Mouse (Mus musculus) cerebellum, postnatal 10 days (tissue): ENCODE results near the gene Litaf.

Experiments used
- DNase-seq, 2 experiments: peaks; one replicate each; pipeline ENCODE4 v3.0.0; 2021; ENCODE audit warnings: mixed read lengths in 2 of 2

The Litaf gene

DNA sequence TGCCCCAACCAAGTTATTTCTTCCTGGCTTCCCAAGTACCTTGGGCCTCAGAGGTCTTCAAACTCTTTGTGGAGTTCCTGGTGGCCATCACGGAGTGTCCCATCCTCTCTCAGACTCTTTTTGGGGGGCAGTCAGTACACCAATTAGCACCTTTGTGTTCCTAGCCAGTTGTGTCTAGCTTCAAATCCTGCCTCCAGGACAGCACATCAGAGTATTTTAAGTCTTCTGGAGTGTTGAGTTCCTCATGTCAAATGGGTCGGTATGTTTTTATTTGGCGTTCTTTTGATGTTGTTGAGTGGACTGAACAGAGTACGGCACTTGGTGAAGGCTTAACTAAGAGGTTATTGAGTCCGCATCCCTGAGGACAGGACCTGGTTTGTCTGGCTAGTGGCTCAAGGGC is 526 bp downstream of the Litaf start:
- DNase-seq, result no peak

DNA sequence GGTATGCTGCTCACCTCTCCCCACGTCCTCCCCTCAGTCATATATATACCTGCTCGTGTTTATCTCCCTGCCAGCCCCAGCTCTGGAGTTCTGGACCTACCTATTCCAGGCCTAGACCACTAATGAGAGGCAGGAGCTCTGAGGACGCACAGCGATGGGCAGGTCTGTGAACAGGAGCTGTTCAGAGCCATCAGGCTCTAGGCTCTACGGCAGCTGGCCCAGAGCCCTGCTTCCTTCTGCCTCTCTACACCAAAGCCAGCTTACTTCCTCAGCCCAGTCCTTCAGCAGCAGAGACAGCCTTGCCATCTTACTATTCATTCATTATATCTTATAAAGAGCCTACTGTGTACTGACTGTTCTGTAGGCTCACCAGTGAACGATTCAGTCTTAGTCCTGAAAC is 1.2 kb downstream of the Litaf start:
- peak; percentile 57 to 69 for DNase-seq

DNA sequence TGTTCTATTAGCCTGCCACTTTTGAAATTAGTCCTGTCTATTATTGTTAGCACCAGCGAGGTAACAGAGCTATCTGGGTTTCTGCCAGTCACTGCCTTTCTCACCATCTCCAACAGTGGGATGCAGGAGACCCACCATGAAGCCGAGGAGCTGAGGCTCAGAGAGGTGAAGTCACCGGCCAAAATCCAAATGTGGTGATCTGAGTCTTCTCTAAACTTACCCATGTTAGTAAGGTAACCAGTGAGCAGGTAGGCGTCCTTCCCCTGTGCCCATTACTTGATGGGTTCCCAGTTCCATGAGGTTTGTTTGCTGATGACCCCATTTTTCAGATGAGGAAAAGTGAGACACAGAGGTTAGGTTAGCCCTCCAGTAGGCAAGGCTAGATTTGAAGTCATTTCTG is 1.6 kb downstream of the Litaf start:
- DNase-seq, result no peak

DNA sequence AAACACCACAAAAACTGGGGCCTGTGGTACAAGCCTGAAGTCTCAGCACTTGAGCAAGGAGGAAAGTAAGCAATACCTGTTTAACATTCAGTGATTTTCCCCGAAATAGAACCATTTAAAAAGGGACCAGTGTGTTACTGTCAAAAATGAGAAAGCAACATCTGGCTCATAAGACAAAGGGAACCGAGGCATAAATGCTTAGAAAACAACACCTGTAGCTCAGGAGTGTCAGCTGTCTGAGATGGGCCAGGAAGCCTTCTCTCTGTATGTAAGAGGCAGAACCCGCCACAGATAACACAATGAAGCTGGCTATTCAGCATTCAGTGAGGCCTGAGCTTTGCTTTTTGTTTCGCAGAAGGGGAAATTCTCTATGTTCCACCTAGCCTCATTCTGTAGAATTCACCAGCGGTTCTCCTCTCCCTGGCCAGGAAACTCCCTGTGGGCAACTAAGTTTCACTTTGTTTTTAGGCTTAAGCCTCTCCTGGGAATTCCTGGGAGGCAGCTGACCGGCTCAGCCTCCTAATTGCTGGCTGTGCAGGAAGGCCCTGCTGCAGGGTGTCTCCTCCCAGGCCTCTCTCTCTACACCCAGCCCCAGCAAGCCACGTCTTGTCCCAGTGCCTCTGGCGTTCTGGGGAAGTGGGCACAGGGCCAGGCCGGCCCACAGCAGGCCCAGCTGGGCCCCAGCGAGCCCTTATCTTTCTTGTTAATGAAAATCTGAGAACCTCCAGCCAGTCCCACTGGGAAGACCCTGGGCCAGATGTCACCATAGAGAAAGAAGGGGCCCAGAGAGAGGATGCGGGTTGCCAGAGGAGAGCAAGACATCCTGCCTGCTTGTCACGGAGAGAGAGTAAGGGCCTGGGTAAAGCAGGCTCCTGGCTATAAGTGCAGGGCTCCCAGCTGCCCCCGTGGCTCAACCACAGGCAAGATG is 2.9 kb downstream of the Litaf start:
- peak; percentile 82 to 87 for DNase-seq

DNA sequence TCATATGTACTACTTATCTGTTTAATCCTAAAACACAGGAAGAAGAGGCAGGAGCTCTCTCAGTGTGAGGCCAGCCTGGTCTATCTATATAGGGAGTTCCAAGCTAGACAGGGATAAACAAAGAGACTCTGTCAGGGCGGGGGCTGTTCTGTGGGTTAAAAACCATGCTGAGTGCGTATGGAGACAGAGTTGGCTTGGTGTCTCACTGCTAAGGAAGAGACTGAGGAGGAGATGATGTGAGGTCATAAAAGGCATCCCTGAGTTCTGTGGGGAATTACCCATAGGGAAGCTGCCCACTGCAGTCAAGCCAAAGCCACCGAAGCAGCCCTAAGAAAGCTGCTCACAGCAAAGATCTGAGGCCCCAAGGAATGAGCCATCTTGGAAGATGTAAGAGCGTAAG is 5.3 kb downstream of the Litaf start, which contains the start of gene Snn:
Gene Snn, plus strand, starts transcription at position 301 of the 400 bp plus-strand sequence.
- no peak for DNase-seq

DNA sequence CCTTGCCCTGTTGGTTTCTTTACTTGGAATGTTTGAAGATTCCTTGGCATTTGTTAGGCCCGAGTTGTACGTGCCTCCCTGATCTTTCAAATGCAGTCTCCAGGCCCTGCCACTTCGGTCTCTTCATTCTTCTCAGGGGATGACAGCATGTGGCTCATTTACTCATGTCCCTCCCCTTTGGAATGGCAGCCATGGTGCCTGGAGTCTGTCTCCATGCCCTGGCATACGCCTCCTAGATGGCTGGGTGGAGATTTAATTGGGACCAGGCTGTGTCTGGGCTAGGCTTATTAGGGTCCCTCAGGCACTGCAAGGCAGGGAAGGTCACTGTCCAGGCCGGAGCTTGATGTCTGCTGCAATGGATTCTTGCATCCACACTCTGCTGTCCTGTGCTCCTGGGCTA is 10.0 kb downstream of the Litaf start:
- peak; percentile 33 to 54 for DNase-seq

DNA sequence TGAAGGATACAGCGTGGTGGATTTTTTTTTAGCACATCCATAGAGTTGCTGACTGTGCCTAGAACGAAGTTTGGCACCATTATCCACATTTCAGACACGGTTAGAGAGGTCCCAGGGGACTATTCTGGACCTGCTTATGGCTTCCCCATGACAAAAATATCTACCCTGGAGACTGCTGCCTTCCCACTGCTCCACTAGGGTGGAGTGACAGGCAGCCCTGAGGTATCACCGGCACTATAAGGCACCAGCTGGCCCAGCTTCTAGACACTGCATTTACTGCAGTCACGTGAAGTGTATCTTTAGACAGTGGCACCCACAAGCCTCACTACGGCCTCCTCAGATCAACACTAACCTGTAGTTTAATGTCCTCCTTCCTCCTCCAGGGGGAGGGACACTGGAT is 11.1 kb downstream of the Litaf start:
- DNase-seq, result no peak

DNA sequence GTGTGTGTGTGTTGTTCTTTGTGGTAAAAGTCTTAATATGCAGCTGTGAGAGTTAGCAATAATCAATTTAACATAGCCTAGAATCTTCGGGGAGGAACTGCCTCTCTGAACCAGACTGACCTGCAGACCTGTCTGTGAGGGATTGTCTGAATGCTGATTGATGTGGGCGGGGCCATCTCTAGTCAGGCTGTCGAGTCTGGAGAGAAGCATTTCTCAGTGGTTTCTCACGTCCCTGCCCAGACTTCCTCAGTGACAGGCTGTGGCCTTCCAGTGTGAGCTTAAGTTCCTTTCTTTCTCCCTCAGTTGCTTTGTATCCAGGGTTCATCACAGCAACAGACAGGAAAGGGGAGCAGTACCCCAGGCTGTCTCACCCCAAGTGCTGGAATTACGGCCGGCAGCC is 11.5 kb downstream of the Litaf start:
- DNase-seq, result no peak

DNA sequence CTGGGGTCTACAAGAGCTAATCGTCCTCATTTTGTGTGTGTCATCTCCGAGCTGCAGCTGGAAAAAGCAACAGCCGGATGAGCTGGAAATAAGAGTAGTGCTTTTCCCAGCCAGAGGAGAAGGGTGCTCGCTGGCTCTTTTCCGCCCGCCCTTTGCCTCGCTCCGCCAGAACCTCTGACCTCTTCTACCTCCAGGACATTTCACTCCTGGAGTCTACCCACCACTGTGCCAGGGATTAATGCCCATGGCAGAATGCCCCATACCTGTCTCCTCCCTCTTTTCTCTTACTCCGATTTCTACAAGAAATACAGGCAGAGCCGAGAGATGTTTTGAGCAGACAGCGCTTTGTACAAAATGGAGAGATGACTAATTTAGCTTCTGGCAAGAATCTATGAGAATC is 14.8 kb downstream of the Litaf start:
- DNase-seq, result no peak

DNA sequence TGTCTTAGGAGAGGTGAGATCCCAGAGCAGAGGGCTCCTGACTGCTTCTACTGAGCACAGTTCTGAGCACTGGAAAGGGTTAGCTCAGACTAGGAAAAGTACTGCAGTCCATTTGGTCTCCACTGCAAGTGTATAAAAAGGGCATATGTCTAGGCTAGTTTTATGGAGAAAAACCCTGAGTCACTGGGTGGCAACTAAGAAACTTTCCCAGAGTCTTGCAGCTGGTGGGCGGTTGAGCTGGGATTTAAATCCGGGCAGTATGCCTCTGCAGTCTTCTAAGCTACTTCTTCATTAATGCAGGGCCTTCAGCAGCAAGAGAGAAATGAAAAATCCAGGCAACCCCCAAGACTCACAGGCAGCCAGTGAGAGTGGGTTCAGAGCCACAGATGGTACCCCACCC is 15.7 kb downstream of the Litaf start:
- no peak for DNase-seq

DNA sequence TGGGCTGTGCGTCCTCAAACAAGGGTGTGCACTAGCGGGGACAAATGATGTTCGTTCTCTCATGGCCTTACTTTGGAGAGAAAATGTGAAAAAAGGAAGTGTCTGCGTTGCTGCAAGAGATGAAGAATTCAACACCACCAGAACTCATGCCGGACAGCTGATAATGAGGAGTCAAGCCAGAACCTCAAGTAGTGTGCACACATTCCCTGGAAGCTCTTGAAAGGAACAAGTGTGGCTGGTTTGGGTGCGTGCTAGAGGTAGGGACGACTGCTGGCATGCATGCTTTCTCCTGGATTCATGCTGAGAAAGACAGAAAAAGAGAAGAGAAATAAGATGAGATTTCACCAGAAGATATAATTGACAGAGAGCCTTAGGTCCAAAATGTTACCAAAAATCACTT is 18.8 kb downstream of the Litaf start:
- DNase-seq, result no peak

DNA sequence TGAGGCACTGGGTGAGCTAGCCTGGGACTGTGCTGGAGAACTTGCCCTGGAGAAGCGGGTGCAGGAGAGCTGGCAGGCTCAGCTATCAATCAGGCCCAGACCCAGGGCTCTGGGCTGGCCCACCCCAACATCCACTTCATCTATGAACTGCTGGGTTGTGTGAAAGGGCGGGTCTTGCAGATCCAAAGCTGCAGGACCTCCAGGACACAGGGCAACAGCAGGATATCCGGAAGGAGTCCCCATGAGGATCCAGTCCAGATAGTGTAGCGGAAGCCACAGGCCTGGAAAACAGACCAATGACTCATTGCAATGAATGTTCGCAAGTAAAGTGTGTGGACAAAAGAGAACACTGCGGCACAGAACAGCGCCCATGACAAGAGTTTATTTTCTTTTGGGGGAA is 19.5 kb downstream of the Litaf start:
- no peak for DNase-seq

DNA sequence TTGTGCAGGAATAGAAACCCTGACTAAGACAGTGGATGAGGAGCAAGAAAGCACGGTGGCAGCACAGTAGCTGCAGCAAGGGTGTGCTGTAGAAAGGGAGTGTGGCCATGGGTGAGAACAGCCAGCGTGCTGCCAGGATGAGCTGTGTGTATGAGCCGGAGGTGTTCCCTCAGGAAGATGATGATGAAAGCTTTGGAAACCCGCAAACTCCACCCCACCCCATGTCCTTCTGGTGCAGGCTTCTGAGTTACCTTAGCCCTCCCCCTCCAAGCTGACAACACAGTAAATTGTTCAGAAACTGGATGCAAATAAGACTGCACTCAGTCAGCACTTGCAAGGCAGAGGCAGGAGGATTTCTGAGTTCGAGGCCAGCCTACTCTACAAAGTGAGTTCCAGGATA is 22.7 kb downstream of the Litaf start:
- no peak for DNase-seq

DNA sequence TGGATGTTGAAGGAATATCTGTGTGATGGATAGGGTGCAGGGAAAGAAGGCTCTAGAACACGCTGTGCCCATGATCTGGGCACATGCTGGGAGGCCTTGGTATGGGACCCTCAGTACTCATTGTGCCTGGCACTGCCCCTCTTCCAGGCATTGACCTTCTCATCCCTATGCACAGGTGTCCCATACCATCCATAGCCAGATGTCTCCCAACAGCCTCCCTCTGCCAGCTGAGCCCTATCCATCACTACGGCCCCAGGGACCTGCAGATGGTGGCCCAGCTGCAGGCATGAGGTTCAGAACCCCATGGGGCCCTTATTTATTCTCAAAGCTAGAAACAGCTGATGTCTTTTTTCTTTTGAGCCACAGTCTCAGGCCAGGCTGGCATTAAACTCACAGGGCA is 25.4 kb downstream of the Litaf start:
- no peak for DNase-seq

DNA sequence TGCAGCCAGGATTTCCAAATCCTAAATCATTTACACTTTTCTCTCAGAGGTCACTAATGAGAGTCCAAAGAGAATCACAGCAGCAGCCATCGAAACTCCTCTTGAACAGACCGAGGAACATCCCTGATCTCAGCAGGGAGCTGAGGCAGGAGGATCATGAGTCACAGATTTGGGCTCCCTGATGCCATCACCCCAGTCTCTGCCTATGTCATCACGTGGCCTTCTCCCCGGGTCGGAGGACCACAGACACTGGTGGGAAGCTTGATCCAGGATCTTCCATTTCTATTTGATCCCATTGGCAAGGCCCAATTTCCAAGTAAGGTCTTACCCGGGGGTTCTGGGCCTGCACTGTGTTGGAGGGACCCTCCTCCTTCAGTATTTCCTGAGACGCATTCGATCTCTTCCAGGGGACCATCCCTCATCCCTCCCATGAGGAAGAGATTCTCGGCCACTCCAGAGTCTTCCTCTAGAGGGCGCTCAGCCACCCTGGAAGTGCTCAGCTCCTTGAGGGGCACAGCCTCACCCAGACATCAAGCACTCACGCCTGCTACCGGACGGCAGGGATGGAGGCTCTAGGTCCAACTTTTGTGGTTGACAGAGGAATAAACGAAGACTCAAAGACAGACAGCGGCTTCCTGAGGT is 30.0 kb downstream of the Litaf start:
- DNase-seq, result peak; percentile 86 to 90

DNA sequence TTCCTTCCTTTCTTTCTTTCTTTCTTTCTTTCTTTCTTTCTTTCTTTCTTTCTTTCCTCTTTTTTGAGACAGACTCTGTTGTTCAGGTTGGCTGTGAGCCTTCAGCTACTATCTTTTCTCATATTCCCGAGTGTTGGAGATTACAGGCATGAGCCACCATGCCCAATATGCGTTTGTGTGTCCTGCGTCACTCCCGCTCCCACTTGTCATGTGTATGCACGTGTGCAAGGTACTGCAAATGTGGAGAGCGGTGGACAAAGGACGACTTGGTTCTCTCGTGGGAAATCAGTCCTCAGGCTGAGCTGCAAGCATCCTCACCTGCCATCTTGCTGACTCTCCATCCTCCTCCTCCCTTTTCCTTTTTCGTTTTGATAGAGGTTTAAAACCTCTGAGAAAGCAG is 30.7 kb downstream of the Litaf start:
- no peak for DNase-seq

DNA sequence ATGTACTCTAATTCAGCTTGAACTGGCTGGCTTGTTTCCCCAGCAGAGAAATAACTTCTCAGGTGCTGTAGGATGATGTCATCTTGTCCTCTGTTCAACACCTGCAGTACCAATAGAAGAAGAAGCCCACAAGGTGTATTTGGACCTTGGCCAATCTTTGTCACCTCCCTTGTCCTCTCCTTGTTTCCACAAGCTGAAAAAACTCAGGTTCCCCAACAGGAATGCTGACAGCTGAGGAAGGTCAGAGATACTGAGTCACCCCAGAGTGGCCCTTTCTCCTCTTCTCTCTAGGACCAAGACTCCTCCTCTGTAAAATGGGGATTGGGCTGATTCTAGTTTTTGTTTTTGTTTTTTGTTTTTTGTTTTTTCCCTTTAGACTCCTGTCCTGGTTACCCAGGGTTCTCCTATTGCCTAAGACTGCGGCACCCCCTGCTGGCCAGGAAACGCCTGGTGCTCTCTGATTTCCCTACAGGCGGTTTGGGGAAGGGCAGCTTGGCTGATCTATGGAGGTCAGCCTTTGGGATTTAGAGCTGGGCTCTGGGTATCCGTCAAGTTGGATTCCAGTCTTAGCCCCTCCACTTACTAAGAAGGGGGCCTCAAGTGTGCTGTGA is 31.7 kb downstream of the Litaf start:
- peak; percentile 89 to 92 for DNase-seq

DNA sequence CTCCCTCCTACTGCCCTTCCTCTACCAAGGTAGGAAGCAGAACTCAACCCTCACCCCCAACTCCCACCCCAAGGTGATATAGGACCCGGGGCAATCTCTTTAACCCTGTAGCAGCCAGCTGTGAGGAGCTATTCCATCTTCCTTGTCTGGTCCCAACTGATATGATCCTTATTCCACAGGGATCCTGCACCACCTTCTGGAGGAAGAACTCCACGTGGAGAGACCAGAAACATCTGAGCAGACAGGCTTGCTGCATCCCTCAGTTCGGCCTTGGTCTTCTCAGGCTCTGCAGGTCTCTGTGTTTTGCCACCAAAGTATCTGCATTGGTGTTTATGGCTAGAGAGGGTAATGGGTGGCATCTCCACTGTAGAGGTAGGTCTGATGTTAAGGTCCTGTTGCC is 34.6 kb downstream of the Litaf start:
- no peak for DNase-seq

DNA sequence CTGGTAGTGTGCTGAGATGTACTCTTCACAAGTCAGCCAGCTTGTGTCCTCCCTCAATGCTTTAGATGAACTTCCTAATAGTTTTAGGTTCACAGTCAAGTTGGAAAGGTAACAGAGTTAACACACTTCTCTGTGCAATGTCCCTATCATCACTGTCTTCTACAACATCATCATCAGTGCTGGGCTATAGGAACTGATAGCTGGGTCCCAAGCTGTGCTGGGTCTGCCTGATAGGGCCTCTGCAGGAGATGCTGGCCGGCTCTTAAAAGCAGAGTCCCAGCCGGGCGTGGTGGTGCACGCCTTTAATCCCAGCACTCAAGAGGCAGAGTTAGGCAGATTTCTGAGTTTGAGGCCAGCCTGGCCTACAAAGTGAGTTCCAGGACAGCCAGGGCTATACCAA is 35.1 kb downstream of the Litaf start:
- no peak for DNase-seq

DNA sequence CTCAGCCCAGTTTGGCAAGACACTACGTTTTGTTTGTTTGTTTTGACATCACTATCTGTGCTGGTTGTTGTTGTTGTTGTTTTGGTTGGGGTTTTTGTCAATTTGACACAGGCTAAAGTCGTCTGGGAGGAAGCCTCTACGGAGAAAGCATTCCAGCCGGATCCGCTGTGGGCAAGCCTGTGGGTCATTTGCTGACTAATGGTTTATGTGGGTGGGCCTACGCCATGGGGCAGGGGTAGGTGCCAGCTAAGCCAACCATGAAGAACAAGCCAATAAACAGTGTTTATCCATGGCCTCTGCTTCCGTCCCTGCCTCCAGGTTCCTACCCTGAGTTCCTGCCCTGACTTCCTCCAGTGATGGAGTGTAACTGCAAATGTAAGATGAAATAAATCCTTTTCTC is 37.8 kb downstream of the Litaf start:
- peak; percentile 32 to 33 for DNase-seq

DNA sequence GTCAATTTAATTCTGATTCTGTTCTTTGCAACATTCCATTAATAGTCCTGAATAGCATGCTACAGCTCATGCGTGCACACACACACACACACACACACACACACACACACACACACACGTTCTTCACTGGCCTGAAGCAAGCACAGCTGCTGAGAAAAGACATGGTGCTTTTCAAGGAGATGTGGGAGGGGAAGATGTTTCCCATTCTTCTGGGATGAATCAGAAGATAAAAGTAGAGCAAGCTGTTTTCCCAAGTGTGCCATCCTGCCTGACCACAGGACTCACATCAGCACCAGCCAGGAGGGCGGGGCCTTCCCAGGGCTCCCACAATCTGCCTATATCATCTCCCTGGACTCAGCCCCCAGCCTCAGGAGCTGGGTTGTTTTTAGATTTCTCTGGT is 41.1 kb downstream of the Litaf start:
- DNase-seq, result no peak

DNA sequence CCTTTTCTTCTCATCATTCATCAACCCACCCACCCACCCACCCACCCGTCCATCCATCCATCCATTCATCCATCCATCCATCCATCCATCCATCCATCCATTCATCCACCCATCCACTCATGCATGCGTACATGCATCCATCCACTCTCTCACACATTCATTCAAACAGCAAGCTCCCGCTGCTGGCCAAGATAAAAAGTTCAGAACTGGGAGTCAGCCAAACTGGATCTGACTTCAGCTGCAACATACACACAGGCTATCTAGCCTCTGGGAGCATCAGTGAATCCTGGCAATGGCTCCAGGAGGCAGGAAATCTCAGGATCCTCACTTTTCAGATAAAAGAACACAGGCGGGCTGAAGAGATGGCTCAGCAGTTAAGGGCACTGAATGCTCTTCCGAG is 42.3 kb downstream of the Litaf start:
- no peak for DNase-seq

DNA sequence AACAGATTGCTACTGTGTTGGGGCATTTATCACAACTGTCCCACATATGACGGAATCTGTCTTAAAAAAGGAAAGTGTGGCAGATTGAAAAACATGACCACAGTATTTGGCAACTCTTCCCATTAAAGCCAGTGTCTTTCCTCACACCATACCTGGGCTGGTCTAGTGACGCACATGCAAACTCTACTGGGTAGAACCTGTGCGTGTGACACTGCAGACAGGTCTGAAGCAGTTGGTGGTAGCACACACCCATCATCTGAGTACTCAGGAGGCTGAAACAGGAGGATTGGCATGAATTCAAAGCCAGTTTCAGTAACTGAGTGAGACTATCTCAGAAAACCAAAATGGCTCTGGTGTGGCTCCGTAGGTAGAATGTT is 43.9 kb downstream of the Litaf start:
- no peak for DNase-seq
